Mouse (Mus musculus): ENCODE results near the gene Magea2. TPM values are rescaled to one million over a fixed set of nuclear protein-coding genes. Genes with fewer than 3 reads are reported as not detected.
A peak's percentile ranks its signal among the peaks of the same experiment; 100 is the strongest.
"Not testable (repeated sequence)": the region's sequence is repeated elsewhere in the genome, so short reads cannot be mapped to it uniquely, and the experiment has no call there.

Gene Magea2
- not detected for total RNA-seq (2021)
- long read RNA-seq = 0 reads

DNA sequence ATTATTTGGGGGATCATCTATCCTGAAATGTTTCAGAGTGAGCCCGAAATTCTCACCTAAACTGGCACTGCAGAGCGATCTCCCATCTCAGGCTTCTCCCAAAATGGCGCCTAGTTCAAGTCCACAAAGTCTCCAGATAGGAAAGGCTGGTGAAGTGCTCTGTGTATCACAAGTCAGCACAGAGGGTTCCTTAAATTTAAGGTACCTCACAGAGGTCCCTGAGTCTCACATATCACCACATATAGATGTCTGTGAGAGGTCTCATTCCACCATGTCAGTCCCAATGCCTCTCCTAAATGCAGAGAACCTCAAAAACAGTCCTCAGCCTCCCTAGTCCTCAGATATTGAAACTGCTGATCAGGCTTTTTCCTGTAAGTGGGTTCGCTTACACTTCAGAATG, at the start of gene Magea2:
Gene Magea2, minus strand, starts transcription at position 101 of the 400 bp plus-strand sequence.
- not testable (repeated sequence) for DNase-seq (ENCODE audit: low spot score in 2 of 2)

- not testable (repeated sequence) for DNase-seq (ENCODE audit: low spot score in 2 of 2)
Measured at GRCm38 (mm10) chrX:155128312-155128711, 34.8 kb upstream of the Magea2 start, which contains the start of gene Cldn34b2. Gene Cldn34b2, minus strand, starts transcription at chrX:155128412.

- peak; percentile 2 to 9 for DNase-seq (ENCODE audit: low spot score in 2 of 2)
Measured at GRCm38 (mm10) chrX:155098024-155098423, 4.6 kb upstream of the Magea2 start.

- DNase-seq (ENCODE audit: low spot score in 2 of 2) = not testable (repeated sequence)
Measured at GRCm38 (mm10) chrX:155089693-155090092, 3.8 kb downstream of the Magea2 start, which contains the start of gene Magea1. Gene Magea1, minus strand, starts transcription at chrX:155089793.

DNA sequence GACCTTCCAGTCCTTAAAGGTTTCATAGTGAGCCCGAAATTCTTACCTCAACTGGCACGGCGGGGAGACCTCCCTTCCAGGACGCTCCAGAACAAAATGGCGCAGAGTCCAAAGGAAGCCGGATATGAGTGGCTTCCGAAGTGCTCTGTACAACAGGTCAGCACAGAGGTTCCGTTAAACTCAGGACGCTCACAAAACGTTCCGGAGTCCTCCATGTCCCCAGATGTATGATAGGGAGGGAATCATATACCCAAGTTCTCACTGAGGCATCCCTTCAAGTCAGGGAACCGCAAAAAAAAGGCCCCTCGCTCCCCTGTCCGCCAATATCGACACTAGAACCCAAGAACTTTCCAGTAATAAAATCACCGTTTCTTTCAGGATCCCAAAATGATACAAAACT, 30.4 kb downstream of the Magea2 start, which contains the start of gene Magea5:
Gene Magea5, minus strand, starts transcription at position 101 of the 400 bp plus-strand sequence.
- not testable (repeated sequence) for DNase-seq (ENCODE audit: low spot score in 2 of 2)

- DNase-seq (ENCODE audit: low spot score in 2 of 2) = not testable (repeated sequence)
Measured at GRCm38 (mm10) chrX:154995750-154996149, 97.7 kb downstream of the Magea2 start, which contains the start of gene Magea8. Gene Magea8, minus strand, starts transcription at chrX:154995850.

Other genes starting within 250 kb of the Magea2 start
- not detected for gene Cldn34b1, start 203.4 kb downstream of the Magea2 start, total RNA-seq (2021)
- not detected for gene Magea6, start 157.7 kb downstream of the Magea2 start, total RNA-seq (2021)
- not detected for gene Magea3, start 144.2 kb downstream of the Magea2 start, total RNA-seq (2021)
- gene Magea8, start 97.8 kb downstream of the Magea2 start, total RNA-seq (2021) = not detected
- gene Magea5, start 30.5 kb downstream of the Magea2 start, total RNA-seq (2021) = not detected
- not detected for gene Magea1, start 3.9 kb downstream of the Magea2 start, total RNA-seq (2021)
- not detected for gene Cldn34b2, start 34.7 kb upstream of the Magea2 start, total RNA-seq (2021)
- gene Sat1, start 122.8 kb upstream of the Magea2 start, total RNA-seq (2021) = 10 to 100 TPM; 59.8 to 60.3 TPM
- gene Acot9, start 168.8 kb upstream of the Magea2 start, total RNA-seq (2021) = 10 to 100 TPM; 27.7 to 33.1 TPM
- gene Prdx4, start 247.1 kb upstream of the Magea2 start, total RNA-seq (2021) = 10 to 100 TPM; 23.2 to 23.7 TPM